Mouse (Mus musculus) gastrocnemius, postnatal 36 days (tissue): ENCODE results near the gene Lmtk3. TPM values are rescaled to one million over a fixed set of nuclear protein-coding genes. Genes with fewer than 3 reads are reported as not detected.

Experiments
- DNase-seq, 2 experiments: peaks; one replicate each; pipeline ENCODE4 v3.0.0; 2022
- intact Hi-C: fragments of 180-260 bp; cut with DNase I; formaldehyde crosslinking; loops from one replicate; pipeline ENCODE4 v1.15.1; 2025
- total RNA-seq, 2 experiments: library from RNA; stranded (reverse); gene quantifications; 2 replicates each; pipeline ENCODE4 v1.2.3; 2021

The Lmtk3 gene
- total RNA-seq, 2 experiments from 2014 or later: not detected

DNA sequence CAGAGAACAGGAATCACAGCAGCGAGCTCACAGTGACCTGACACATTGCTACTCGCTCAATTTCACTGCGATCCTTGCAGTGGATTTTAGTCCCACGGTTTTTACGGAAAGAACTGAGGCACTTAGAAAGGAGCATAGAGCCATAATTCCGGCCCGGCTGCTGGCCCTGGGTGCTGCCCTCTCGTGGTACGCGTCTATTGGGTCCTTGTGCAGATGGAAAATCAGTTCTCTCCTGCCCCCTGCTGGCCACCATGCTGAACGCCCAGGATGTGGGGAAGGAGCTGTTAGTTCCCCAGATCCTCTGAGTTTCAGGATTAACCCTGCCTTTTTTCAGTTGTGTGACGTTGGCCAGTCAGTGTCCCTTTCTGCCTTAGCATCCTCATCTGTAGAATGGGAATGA lies 17.8 kb downstream of the Lmtk3 start:
- intact Hi-C loops: no loop called here

DNA sequence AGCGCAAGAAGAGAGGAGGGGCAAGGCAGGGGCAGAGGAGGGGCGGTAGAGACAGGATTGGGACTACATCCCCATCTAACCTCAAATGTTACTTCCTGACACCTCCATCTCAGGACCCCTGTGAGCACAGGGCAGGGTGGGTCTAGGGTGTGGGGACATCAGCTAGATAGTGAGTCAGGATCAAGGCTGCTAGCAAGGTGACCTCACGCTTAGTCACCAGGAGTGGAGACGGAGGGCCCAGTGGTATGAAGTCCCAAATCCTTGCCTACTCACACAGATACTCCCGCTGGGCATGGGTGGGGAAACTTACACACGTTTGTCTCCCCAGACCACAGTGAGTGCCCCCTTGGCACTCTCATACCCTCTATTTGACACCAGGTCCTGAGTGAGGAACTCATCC lies 19.0 kb downstream of the Lmtk3 start:
- DNase-seq: no peak
- intact Hi-C loops: no loop called here

More for the DNA sequence above, 17.8 kb downstream of the Lmtk3 start:
- peak; percentile 85 to 86 for DNase-seq

DNA sequence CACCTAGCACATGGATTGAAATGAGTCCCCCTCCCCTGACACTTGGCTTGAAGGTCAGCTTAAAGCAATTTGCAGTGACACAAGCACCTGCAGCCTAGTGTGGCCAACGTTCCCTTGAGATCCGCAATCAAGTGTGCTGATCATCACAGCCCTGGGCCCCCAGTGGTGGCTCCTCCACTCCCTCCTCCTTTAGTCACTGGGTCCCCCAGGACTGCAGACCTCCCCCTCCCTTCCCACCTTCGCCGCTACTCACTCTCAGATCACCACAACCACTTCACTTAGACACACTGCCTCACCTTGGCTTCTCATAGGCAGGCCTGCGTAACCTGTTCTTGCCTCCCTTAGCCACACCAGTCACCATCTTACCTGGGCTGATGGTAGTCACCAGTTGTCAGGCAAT lies 22.4 kb downstream of the Lmtk3 start:
- DNase-seq: no peak
- intact Hi-C loops: no loop called here

DNA sequence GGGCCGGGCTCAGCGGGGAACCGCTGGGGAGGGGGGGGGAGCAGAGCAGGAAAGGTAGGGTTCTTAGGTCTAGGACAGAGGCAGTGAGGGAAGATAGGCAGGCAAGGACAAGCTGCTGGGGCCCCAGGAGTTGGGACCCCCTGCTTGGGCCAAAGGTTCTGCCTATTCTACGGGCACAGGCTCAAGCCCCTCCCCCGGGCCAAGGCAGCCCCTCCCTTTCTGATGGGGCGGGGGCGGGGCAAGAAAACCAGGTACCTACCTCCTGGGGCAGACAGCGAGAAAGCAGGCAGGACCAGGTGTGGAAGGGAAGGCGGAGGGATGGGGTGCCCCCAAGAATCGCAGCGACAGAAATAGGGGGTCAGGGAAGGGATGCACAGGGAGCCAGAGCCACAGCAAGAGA lies 24.9 kb downstream of the Lmtk3 start:
- intact Hi-C loops: no loop called here
- no peak for DNase-seq

DNA sequence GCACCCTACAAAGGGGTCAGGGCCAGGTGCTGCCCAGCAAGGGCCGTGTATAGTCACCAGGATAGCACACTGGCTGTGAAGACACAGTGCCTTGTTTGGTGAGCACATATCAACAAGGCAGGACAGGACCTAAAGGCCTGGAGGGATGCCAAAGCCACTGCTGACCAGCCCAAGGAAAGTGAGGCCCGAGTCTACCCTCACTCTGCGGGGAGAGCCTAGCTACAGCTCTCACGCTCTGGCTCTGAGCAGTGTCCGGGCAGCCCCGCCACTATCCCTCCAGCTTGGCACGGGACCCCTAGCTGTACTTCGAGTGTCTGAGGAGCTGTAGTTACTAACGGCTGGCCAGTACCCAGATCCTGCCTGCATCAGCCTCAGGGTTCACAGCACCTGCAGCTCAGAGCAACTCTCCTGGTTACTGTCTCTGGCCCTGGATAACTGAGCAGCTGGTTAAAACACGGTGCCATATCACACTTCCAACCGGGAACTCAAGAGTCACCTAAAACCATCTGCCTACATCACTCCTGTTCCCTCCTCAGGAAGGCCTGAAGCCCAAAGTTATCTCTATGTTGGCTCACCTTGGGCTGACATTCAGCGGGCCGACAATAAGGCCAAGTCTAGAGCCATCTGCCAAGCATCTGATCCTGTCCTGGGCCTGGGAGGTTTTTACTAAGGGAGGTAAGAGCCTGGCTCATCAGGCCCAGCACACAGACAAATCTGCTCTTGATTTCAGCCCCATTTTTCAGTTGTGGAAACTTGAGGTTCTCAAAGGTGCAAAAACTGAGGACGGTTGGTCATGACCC lies 25.9 kb downstream of the Lmtk3 start:
- no peak for DNase-seq
- intact Hi-C loops: no loop called here

DNA sequence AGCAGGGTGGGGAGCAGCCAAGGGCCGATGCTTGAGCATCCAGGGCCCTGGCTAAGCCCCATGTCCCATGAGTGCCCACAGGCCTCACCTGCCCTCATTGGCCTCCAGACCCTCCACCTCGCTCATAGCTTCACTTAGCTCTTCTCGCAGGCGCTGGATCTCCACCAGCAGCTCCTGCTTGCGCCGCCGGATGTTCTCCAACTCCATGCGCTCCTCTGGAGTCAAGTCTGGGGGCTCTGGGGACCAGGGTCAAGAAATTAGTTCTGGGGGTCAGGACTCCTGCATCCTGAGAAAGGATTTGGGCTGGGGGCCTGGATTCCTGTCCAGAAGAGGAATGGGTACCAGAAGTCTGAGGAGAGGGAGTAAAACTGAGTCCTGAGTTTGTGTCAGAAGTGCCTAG lies 29.4 kb downstream of the Lmtk3 start:
- no peak for DNase-seq
- intact Hi-C loops: no loop called here

DNA sequence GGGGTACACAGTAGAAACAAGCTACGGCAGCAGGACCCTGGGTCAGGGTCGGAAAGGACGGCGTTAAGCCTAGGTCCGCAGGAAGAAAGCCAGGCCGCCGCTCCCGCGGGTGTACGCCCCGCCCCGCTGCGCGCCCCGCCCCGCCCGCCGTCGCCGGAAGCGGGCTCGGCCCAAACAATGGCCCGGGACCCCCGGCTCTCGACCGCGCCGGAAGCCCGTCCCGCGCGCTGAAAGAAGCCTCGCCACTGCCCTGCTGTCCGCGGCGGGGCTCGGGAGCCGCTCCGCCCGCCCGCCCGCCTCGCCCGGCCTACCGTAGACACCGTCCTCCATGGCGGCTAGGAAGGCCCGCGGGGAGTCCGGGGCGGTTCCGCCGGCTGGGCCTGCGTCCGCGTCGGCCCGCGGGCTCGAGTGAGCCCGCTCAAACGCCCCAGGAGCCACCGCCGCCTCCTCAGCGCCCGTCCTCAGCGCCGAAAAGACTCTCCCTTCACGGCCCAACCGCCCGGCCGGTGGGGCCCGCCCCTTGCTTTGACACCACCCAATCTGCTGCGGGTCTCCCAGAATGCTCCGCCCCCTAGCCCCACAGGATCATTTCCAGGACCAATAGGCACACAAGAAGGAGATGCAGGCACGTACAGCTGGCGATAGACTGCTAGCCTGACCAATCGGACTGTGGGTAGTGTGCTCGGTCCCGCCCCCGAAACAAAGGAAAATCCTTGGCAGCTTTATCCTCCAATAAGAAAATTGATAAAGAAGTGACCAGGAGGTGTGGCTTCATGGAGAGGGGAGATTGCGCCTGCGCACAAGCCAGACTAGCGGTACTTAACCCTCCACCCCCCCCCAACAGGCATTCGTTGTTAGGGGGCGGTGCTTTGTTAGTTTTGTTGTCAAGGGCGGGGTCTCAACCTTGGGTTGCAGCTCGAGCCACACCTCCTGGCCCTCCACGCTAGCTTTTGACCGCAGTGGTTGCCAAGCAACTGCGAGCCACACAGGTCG lies 30.5 kb downstream of the Lmtk3 start, which contains the start of gene Cyth2:
Gene Cyth2, minus strand, starts transcription at position 795 of the 993 bp plus-strand sequence.
- intact Hi-C loops: no loop called here
- DNase-seq: peak; percentile 98

DNA sequence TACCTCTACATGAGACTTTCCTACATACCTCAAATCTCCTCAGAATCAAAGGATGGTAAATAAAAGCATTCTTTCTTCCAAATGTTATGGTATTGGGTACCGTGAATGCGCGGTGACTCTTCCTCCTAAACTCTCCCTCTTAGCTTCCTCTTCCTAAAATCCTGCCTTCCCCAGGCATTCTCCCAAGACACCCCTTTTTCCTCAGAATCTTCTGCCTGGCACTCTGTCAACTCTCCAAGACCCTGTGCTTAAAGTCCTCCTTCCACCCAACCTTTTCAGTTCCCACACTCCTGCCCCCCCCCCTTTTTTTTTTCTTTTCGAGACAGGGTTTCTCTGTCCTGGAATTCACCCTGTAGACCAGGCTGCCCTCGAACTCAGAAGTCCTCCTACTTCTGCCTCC lies 31.3 kb downstream of the Lmtk3 start:
- intact Hi-C loops: no loop called here
- DNase-seq: no peak

DNA sequence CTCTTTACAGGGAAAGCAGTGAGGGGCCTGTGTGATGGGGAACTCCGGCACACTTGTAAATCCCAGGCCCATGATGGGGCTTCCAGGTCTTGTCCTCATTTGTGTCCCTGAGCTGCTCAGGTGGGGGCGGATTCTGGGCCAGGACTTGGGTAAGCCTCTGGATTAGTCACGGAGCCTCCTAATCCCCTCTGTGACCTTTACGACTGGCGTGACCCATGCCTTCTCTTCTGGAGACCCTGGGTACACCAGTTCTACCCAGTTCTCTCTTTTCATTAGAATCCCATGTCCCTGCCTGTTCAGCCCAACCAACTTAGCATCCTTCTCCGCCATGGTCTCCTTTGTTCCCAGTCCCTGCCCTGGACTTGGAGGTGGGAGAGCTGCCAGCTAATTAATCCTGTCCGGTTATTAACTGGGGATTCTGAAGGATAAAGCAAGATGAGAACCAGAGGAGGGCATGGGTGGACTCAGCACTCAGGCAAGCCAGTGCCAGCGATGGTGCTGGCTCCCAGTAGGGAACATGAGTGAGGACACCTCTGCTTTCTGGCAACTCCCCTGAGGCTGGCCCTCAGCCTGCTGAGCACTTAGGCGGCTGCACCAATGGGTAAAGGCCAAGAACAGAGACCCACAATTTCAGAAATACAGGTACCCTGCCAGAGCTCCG lies 31.9 kb downstream of the Lmtk3 start:
- DNase-seq: no peak
- intact Hi-C loops: no loop called here

DNA sequence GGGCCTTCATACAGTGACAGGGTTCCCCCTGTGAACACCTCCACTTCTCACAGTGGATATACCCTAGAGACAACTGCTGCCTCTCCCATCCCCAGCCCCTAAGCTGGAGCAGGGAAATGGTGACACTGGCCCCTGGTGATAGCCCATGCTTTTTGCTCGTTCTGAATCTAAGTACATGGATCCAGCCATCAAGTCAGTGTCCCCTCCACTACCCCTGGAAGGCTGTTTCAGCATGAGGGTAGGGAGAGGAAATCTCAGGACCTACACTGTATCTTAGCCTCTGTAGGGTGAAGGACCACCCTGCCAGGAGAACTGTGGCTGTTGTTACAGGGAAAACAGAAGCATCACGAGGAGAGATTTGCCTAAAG lies 32.4 kb downstream of the Lmtk3 start:
- intact Hi-C loops: no loop called here
- no peak for DNase-seq

DNA sequence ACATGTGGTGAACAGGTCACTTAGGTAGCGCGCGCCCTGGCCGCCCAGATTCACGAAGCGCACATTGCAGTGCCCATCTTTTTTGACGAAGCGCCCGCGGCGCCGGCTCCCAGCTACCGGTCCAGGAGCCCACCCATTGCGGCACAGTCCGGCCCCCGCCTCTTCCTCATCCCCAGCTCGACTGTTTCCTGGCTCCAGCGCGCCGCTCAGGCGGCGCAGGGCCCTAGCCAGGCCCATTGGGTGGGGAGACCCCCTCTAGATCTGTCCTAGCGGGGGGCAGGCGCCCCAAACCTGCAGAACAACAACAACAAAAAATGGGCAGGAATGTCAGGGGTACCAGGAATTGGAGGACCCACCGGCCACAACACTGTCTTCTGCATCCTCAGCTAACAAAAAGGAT lies 36.3 kb downstream of the Lmtk3 start:
- DNase-seq: no peak
- intact Hi-C loops: no loop called here

DNA sequence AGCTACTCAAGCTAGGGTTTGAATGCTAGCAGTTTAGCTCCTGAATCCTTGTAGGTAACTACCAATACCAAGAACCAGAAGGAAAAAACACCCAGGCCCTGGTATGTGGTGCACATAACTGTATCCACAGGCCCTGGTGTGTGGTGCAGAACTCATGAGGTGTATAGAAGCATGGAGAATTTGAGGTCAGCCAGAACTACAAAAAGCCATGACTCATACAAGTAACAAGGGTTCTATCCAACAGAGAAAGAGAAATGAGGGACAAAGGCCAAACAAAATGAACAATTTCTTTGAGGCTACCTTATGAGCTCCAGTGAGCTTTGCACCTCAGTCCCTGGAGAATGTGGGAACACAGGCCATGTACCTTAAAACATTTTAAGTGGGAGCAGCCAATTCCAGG lies 37.4 kb downstream of the Lmtk3 start:
- no peak for DNase-seq
- intact Hi-C loops: no loop called here

DNA sequence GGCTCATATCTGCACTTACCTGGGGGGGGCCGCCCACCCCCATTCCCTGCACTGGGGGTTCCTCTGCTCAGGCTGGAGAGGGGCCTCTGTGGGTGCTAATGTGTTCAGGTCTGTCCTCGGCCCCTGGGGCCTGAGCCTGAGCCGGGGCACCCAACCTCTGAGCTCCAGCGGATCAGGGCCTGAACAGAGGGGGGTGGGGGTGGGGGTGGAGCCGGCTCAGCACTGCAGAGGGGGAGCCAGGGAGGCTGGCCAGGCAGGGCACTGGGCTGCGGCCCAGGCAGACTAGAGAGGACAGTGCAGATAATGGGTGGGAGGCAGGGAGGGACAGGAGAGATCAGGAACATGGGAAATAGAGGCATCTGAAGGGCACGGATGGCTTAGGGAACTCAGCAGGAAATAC lies 41.1 kb downstream of the Lmtk3 start, which contains the start of gene Kcnj14:
Gene Kcnj14, minus strand, starts transcription at position 185 of the 400 bp plus-strand sequence.
- no peak for DNase-seq
- intact Hi-C loops: no loop called here

DNA sequence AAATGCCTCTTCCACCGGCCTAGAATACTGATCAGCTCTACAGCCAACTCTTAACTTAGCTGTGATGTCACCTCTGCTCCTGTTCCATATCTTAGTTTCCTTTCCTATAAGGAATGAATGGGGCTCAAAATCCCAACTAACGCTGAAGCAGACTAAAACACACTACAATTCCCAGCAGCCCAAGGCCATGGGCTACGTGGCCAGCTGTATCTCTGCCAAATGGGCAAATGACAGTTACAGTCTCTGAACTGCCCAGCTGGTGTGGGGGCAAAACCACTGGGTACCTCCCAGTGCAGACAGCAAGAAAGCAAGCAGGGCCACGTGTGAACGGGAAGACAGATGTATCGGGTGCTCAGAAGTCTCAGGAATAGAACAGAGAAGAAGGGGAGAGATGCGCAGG lies 43.1 kb downstream of the Lmtk3 start:
- intact Hi-C loops: no loop called here
- DNase-seq: no peak

DNA sequence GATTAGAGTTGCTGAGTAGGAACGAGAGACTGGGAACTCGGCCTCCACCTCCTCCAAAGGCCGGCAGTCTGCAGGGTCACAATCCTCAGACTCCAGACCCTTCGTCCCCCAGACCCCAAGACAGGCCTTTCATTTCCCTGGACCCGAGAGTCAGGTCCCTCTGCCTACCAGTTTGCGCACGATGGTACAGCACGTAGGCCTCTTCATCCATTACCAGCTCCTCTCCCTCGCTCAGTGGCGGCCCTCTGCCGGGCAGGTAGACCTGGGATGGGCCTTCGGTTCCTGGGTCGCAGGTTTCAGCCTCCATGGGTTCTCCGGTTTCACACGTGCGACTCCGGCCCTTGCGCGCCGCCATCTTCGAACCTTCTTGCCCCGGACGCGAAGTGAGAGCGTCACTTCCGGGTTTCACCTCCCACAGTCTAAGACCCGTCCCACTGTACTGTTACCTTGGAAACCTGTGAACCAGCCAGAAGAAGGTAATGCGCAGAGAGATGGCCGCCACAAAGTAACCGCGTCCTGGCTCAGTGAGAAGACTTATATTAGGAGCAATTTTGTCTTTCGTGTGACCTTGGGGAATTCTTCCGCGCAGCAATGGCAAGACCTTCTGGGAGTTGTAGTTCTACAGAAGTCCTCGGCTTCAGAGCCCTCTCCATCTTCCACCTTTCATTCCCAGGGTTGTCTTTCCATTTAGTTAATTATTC lies 47.0 kb downstream of the Lmtk3 start, which contains the start of gene Grwd1:
Gene Grwd1, minus strand, starts transcription at position 518 of the 701 bp plus-strand sequence.
- peak; percentile 69 to 82 for DNase-seq
- intact Hi-C loops: no loop called here

DNA sequence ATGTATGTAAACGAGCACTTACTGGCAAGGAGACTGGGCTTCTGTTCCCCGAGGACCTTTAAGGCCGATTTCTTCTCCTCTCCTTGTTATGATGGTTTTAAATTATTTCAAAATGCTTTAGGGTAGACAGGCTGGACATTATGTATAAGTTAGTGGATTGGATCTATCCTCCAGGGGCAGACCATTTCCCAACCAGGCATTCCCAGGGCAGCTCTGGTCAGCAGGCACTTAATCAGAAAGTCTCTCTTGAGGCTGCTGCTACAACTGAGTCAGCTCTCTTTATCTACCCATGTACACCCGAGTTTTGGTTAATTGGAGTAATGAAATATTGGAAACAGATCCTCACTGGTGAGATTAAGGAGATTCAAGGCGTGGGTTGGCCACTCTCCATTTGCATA lies 47.6 kb downstream of the Lmtk3 start:
- DNase-seq: no peak
- intact Hi-C loops: no loop called here

DNA sequence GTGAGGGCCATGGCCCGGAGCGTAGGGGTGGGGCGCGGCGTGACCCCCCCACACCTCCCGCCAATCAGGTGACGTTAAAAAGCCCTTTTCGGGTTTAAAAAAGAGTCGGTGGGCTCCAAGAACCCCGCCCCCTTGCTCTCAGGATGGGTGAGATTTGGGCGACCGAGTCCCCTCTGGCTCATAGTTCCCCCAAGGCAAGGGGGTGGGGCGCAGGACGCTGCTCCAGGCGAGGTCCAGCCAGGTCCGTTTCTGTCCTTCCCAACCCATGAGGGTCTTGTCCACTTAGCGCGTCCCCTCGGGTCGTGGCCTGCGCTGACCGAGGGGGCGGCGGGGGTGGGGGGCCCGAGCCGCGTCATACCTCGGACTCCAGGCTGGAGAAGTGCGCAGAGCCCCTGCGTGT lies 48.9 kb downstream of the Lmtk3 start:
- DNase-seq: no peak
- intact Hi-C loops: no loop called here

DNA sequence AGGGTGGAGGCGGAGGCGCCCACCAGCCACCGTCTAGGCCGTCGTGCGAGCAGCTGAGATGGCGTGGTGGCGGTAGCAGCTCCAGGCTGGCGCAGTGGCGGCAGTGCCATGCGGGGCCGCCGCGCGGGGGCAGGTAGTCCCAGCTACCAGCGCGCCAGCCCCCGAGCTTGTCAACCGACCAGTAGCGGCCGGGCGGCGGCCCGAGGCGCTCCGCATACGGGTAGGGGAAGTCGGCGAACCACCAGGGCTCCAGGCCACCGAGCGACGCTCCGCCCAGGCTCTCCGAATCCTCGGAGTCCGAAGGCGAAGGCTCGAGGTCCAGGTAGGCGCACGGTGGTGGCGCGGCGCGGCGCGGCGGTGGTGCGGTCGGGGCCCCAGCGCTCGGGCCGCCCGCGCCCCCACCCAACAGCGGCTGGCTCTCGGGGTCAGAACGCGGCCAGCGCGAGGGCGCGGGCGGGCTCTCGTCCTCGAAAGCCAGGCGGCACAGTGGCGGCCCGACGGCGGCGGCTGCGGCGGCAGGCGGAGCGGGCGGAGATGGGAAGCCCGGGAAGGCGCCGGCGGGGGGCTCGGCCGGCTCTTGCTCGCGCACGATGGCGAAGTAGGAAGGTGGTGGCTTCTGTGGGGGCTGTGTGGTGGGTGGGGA lies 49.7 kb downstream of the Lmtk3 start:
- DNase-seq: no peak
- intact Hi-C loops: no loop called here

DNA sequence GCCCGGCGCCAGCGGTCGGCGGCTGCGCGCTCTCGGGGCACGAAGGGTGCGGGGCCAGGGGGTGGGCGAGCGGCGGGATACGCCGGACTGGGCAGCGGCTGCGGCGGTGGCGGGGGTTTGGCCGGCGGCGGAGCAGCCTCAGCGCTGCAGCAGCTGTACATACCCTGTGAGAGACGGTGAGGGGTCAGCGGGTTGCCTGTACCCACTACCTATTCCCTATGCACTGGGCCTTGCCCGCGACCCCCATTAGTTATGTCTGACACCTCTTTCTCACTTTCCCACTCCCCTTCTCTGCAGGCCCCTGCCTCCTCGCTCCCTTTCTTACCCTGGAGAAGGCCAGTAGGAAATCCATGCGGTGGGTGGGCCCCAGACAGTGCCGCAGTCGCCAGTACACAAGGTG lies 50.4 kb downstream of the Lmtk3 start:
- intact Hi-C loops: no loop called here
- DNase-seq: no peak
